Mouse (Mus musculus): ENCODE results near the gene Art4. TPM values are rescaled to one million over a fixed set of nuclear protein-coding genes. Genes with fewer than 3 reads are reported as not detected.

The Art4 gene
- total and polyA plus RNA-seq, 3 experiments, result 0.50 to 0.60 TPM; not detected in 1

GRCm38 (mm10) chr6:136835352-136835751 is 22.2 kb downstream of the Art4 start, which contains the start of gene Smco3:
Gene Smco3, minus strand, starts transcription at chr6:136835452.
- Histone ChIP-seq H3K36me3 (ENCODE audit: control insufficient read depth in 1 of 2, insufficient read depth in 2 of 2, low read length in 2 of 2) (no peaks in the 10 kb centered on the region), H3K9me3 (replicated peaks; ENCODE audit: insufficient read depth, low read length) (no peaks in the 10 kb centered on the region), H3K9ac (ENCODE audit: control insufficient read depth, low read depth, low read length, poor library complexity, severe bottlenecking) (no peak within 1 kb of the TSS), H3K79me2 (ENCODE audit: control insufficient read depth, insufficient read depth, low read length, poor library complexity) (no peaks in the 10 kb centered on the region), H3K27ac (ENCODE audit: control insufficient read depth, low read depth, low read length) (no peak within 1 kb of the TSS), H3K27me3 (ENCODE audit: control insufficient read depth in 1 of 2, insufficient read depth in 2 of 2, low read length in 2 of 2) (peaks cover 1 to 3% of the 10 kb centered on the region in 2 experiments; a peak in 2 of 4 replicates), H3K4me1 (ENCODE audit: control insufficient read depth in 1 of 2, insufficient read depth in 2 of 2, low read length in 2 of 2) (no peaks in the 10 kb centered on the region), H3K4me3 (ENCODE audit: control insufficient read depth in 1 of 2, insufficient read depth in 1 of 2, low read depth in 2 of 2, low read length in 2 of 2) (no peak within 1 kb of the TSS)
- TF ChIP-seq MAX (IDR thresholded peaks at IDR 0.05; ENCODE audit: low read length), result no peak
- TF ChIP-seq JUND (IDR thresholded peaks at IDR 0.05; ENCODE audit: low read depth, low read length), result no peak
- no peak for TF ChIP-seq ETS1 (IDR thresholded peaks at IDR 0.05; ENCODE audit: low read depth, low read length)
- TF ChIP-seq MAFK (IDR thresholded peaks at IDR 0.05; ENCODE audit: borderline replicate concordance, low read depth, low read length), result no peak
- no peak for TF ChIP-seq SIN3A (IDR thresholded peaks at IDR 0.05; ENCODE audit: low read length)
- TF ChIP-seq BHLHE40 (IDR thresholded peaks at IDR 0.05; ENCODE audit: borderline replicate concordance, low read depth, low read length), result no peak
- TF ChIP-seq MAZ (IDR thresholded peaks at IDR 0.05; ENCODE audit: low read depth, low read length), result no peak
- no peak for TF ChIP-seq GATA1 (IDR thresholded peaks at IDR 0.05; ENCODE audit: low read depth, low read length)
- TF ChIP-seq USF2 (IDR thresholded peaks at IDR 0.05; ENCODE audit: borderline replicate concordance in 1 of 2, insufficient read depth in 1 of 2, low read depth in 1 of 2, low read length in 2 of 2), result no peak
- TF ChIP-seq NELFE (IDR thresholded peaks at IDR 0.05; ENCODE audit: low read depth, low read length), result no peak
- TF ChIP-seq TBP (IDR thresholded peaks at IDR 0.05; ENCODE audit: low read depth, low read length), result no peak
- TF ChIP-seq USF1 (IDR thresholded peaks at IDR 0.05; ENCODE audit: low read depth, low read length), result no peak
- no peak for DNase-seq (ENCODE audit: low read depth, low spot score)

- DNase-seq (ENCODE audit: low read depth, low spot score), result peak; percentile 39
- no peak overlapping the region for H3K4me3 ChIP-seq (ENCODE audit: control insufficient read depth in 1 of 2, insufficient read depth in 1 of 2, low read depth in 2 of 2, low read length in 2 of 2)
Measured at GRCm38 (mm10) chr6:136831712-136832111, 25.8 kb downstream of the Art4 start.

GRCm38 (mm10) chr6:136828681-136829080 is 28.9 kb downstream of the Art4 start:
- Histone ChIP-seq H3K4me1 (ENCODE audit: control insufficient read depth in 1 of 2, insufficient read depth in 2 of 2, low read length in 2 of 2) (peaks cover 3% of the 10 kb centered on the region in 2 experiments; a peak in 3 of 4 replicates), H3K36me3 (ENCODE audit: control insufficient read depth in 1 of 2, insufficient read depth in 2 of 2, low read length in 2 of 2) (peaks cover 11% of the 10 kb centered on the region in 2 experiments), H3K9me3 (replicated peaks; ENCODE audit: insufficient read depth, low read length) (no peaks in the 10 kb centered on the region), H3K27ac (ENCODE audit: control insufficient read depth, low read depth, low read length) (peak overlapping the region; percentile 99), H3K4me3 (ENCODE audit: control insufficient read depth in 1 of 2, insufficient read depth in 1 of 2, low read depth in 2 of 2, low read length in 2 of 2) (peak overlapping the region; percentile 79), H3K9ac (ENCODE audit: control insufficient read depth, low read depth, low read length, poor library complexity, severe bottlenecking) (peak overlapping the region; percentile 98), H3K27me3 (ENCODE audit: control insufficient read depth in 1 of 2, insufficient read depth in 2 of 2, low read length in 2 of 2) (peaks cover 0 to 3% of the 10 kb centered on the region in 2 experiments; a peak in 1 of 4 replicates), H3K79me2 (ENCODE audit: control insufficient read depth, insufficient read depth, low read length, poor library complexity) (peaks cover 22% of the 10 kb centered on the region)
- 0 out of 2 replicates have a peak, but pooled peaks have one; percentile 11 for TF ChIP-seq MXI1 (IDR thresholded peaks at IDR 0.05; ENCODE audit: low read depth, low read length)
- TF ChIP-seq SMC3 (IDR thresholded peaks at IDR 0.05; ENCODE audit: low read depth, low read length), result no peak
- TF ChIP-seq POLR2A (IDR thresholded peaks at IDR 0.05; ENCODE audit: control insufficient read depth in 1 of 2, insufficient read depth in 1 of 2, low read depth in 1 of 2, low read length in 2 of 2, poor library complexity in 1 of 2), result no peak
- TF ChIP-seq GATA1 (IDR thresholded peaks at IDR 0.05; ENCODE audit: low read depth, low read length), result no peak
- peak; percentile 55 for DNase-seq (ENCODE audit: low read depth, low spot score)

More at GRCm38 (mm10) chr6:136831712-136832111, 25.8 kb downstream of the Art4 start:
- H3K27ac ChIP-seq (ENCODE audit: control insufficient read depth, low read depth, low read length), result no peak overlapping the region
- H3K4me1 ChIP-seq (ENCODE audit: control insufficient read depth in 1 of 2, insufficient read depth in 2 of 2, low read length in 2 of 2), result peaks cover 3% of the 10 kb centered on the region in 2 experiments; a peak in 3 of 4 replicates
- H3K36me3 ChIP-seq (ENCODE audit: control insufficient read depth in 1 of 2, insufficient read depth in 2 of 2, low read length in 2 of 2), result peaks cover 0 to 3% of the 10 kb centered on the region in 2 experiments; a peak in 1 of 4 replicates
- TF ChIP-seq HCFC1 (IDR thresholded peaks at IDR 0.05; ENCODE audit: low read depth, low read length) (peak; percentile 48; the same call in 1 of the 2 replicates), USF1 (IDR thresholded peaks at IDR 0.05; ENCODE audit: low read depth, low read length) (no peak)
- H3K9ac ChIP-seq (ENCODE audit: control insufficient read depth, low read depth, low read length, poor library complexity, severe bottlenecking), result no peak overlapping the region
- H3K27me3 ChIP-seq (ENCODE audit: control insufficient read depth in 1 of 2, insufficient read depth in 2 of 2, low read length in 2 of 2), result peaks cover 1 to 3% of the 10 kb centered on the region in 2 experiments; a peak in 2 of 4 replicates
- H3K79me2 ChIP-seq (ENCODE audit: control insufficient read depth, insufficient read depth, low read length, poor library complexity), result peaks cover 12% of the 10 kb centered on the region
- H3K9me3 ChIP-seq (replicated peaks; ENCODE audit: insufficient read depth, low read length), result no peaks in the 10 kb centered on the region
